Mouse (Mus musculus) heart, postnatal 25 days (tissue): ENCODE results near the gene Prpsap2. TPM values are rescaled to one million over a fixed set of nuclear protein-coding genes. Genes with fewer than 3 reads are reported as not detected.

Source experiments
- DNase-seq: peaks from one replicate; pipeline ENCODE4 v3.0.0; 2022; ENCODE audit warnings: low spot score
- intact Hi-C: fragments of 180-260 bp; cut with DNase I; formaldehyde crosslinking; loops from one replicate; pipeline ENCODE4 v1.15.1; 2025
- total RNA-seq, 2 experiments: library from RNA; stranded (reverse); gene quantifications; 2 replicates each; pipeline ENCODE4 v1.2.3; 2021

The Prpsap2 gene
- total RNA-seq, 2 experiments from 2014 or later: 6.8 TPM

GRCm38 (mm10) chr11:61719387-61719786, 42.5 kb downstream of the Prpsap2 start:
- intact Hi-C loops: loop anchor here (10.0 kb wide), 1 partner anchor 615 kb away; no protein-coding TSS in a partner anchor
- DNase-seq: no peak

DNA sequence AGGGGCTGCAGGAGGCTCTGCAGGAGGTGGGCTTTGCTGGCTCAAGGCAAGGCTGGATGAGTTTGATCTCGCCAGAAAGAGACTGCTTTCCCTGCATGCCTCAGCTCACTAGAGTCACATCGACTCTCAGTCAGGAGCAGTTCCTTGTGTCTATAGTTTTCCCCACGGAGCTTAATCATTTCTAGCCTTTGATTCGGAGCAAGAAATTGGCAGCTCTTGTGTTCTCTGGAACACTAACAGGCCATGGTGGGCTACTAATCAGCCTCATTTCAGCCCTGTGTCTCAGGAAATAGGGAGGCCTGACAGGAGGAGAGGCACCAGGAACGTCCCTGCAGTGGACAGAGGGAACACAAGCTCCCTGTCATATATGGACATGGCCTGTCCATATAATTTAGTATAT, 43.9 kb downstream of the Prpsap2 start:
- no peak for DNase-seq
- intact Hi-C loops: loop anchor here (10.0 kb wide), 1 partner anchor 613 kb away; no protein-coding TSS in a partner anchor

DNA sequence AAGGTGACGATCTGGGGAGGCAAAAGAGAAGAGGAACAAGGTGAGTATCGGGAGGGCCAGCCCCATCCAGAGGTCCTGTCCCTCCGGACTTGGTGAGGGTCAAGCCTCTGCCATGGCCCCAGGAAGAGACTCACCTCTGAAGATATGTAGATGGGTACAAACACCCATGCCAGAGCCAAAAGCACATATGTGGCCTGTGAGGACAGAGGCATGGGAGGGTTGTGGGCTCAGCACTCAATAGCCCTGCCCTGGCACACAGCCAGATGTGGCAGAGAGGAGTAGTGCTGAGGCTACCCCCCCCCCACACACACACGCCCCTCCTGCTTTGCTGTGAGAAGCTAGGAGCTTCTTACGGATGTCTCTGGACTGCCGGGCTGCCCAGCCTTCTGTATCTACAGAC, 46.8 kb downstream of the Prpsap2 start:
- intact Hi-C loops: loop anchor here (2.0 to 10.0 kb wide), 2 partner anchors 86 to 610 kb away; no protein-coding TSS in a partner anchor
- DNase-seq: no peak

- intact Hi-C loops: loop anchor here (1.0 to 10.0 kb wide), 5 partner anchors 48 to 610 kb away; no protein-coding TSS in a partner anchor
- DNase-seq: peak; percentile 38
Measured at GRCm38 (mm10) chr11:61714346-61715117, 47.4 kb downstream of the Prpsap2 start.

GRCm38 (mm10) chr11:61713157-61713855, 48.6 kb downstream of the Prpsap2 start:
- intact Hi-C loops: loop anchor here (5.0 to 10.0 kb wide), 3 partner anchors 201 to 609 kb away; no protein-coding TSS in a partner anchor
- no peak for DNase-seq

DNA sequence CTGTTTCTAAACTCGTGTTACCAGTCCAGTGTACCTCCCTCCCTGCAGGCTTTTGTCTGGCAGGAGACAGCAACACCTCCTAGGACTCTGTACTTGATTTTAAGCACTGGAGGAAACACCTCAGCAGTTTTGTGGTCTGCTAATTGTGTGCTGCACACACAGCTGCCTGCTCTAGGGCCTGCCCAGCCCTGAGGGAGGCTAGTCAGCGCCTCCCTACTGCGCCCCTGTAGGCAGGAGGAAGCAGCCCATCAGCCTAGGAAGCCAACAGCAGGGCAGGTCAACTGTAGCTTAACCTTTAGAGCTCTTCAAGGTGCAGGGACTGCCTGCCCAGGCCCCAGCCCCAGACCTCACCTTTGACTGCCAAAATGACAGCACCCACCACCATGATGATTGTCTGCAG, 53.0 kb downstream of the Prpsap2 start:
- intact Hi-C loops: no loop called here
- no peak for DNase-seq

DNA sequence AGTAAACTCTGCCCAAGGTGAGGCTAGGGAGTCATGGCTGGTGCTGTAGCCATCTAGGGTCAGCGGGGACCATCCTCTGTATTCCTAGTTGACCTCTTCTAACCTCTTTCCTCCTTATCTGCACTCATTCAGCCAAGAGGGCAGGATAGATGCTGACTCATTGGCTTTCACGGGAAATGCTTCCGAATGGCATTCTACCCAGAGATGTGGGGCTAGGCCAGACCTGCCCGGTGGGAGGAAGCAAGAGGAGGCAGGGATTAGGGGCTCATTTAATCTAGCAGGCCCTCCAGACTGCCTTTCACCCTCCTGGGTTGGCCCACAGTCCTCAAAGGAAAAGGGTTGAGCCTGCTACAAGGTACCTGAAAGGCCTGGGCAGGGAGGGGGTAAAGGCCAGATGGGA, 55.7 kb downstream of the Prpsap2 start:
- intact Hi-C loops: no loop called here
- DNase-seq: no peak

DNA sequence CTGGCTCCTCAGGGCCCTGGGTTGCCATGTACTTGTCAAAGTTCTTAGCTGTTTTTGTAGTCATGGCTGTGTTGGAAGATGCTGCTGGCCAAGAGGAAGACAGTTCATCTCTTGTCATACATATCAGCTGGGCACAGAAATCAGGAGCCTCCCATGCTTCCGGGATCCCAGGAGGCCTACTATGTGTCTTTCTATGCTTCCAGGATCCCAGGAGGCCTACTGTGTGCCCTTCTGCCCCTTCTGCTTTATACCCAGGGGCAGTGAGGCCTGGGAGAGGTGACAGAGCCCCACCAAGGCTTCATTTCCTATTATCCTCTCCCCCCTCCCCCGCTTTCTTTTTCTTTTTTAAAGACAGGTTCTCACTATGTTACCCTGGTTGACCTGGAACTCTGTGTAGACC, 56.3 kb downstream of the Prpsap2 start:
- intact Hi-C loops: no loop called here
- no peak for DNase-seq

DNA sequence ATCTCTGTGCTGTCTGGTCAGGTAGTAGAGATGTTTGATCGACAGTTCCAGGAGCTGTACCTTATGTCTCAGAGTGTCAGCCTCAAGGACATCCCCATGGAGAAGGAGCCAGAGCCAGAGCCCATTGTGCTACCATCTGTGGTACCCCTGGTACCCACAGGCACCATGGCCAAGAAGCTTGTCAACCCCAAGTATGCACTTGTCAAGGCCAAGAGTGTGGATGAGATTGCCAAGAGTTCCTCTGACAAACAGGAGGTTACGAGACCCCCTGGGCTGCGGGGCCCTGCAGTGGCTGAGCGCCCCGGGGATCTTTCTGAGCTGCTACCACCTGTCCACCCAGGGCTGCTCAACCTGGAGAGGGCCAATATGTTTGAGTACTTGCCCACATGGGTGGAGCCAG, 59.4 kb downstream of the Prpsap2 start:
- intact Hi-C loops: no loop called here
- DNase-seq: no peak

DNA sequence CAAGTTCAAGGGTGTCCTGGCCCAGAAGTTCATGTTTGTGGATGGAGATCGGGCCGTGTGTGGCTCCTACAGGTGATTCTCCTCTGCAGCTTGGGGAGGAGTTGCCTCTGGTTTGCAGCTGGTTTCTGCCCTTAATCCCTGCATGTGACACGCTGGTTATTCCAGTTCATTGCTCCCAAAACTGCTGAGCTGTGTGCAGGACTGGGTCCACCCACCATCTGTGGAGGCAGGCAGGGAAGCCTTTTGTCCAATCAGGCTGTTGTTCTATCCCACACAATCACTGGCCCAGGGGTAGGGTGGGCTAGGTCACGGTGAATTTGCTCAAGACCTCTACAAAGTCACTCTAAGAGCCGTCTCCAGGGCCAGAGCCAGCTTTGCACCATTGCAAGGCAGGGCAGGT, 60.2 kb downstream of the Prpsap2 start:
- intact Hi-C loops: no loop called here
- no peak for DNase-seq

DNA sequence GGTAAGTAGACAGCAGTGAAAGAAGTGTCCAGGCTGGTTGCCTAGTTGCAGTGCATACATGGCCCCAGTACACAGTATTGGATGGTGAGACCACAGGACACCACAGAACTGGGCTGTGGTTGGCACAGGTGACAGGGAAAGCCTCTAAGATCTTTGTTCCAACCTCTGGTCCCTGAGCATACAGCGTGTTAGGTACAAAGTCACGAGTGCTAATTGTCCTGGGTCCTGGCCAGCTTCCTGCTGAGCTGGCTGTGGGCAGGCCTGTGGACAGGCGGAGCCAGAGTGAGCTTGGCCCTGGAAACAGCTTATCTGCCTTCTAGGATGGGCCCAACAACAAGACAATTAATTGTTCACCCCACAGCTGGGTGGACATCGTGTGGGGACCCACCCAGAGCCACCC, 62.0 kb downstream of the Prpsap2 start:
- intact Hi-C loops: no loop called here
- no peak for DNase-seq

DNA sequence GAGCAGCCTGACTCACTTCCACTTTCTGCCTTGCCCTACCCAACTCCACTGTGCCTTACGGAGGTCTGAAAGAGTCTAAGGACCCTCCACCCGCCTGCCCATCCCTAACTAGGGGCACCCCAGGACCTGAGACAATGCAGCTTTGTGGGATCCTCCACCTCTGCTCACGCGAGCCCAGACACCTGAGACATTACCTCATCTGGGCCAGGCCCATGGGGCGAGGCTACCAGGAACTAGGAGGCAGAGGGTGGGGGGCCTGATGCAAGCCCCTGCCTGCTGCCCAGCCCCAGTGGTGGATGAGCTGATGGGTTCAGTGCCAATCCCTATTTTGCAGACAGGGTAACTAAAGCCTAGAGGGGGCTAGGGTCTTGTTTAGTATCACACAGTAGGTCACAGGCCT, 62.4 kb downstream of the Prpsap2 start:
- intact Hi-C loops: no loop called here
- no peak for DNase-seq

DNA sequence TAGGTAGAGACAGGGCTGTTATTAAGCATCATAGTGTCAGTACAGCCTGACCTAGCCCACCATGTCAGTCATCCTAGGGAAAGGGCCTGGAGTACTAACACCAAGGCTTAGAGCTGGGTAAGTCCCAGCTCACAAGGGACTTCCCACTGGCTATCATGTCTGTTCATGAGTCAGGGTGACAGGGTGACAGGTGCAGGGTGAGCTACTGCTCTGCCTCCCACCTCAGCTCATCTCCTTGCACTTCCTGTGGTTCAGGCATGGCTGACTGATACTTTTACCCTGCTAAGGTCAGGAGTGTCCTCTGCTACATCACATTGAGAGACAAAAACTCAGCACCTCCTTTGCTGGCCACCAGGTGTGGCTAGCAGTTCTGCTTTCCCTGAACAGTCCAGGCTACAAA, 63.0 kb downstream of the Prpsap2 start:
- intact Hi-C loops: no loop called here

DNA sequence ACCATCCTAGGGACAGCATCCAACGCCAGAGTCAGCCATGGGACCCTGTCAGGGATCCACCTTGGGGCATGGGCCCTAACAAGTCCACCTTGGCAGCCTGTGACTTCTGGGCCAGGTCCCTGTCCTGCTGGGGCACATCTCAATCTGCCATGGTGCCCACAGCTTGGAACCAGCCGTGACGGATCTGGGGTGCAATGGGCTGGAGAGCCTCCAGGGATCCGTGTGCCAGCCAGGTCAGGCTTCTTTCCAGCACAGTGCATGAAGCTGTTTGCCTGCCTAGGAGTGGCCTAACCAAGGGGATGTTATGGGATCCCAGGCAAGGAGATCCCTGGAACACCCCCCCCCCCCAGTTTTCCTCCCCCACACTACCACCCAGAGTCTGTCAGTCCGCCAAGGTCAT, 68.9 kb downstream of the Prpsap2 start:
- intact Hi-C loops: no loop called here
- DNase-seq: no peak

More for the DNA sequence above, 63.0 kb downstream of the Prpsap2 start:
- DNase-seq: no peak

GRCm38 (mm10) chr11:61687595-61687994, 74.3 kb downstream of the Prpsap2 start:
- no peak for DNase-seq
- intact Hi-C loops: no loop called here

GRCm38 (mm10) chr11:61686906-61687453, 74.9 kb downstream of the Prpsap2 start:
- DNase-seq: no peak
- intact Hi-C loops: no loop called here

DNA sequence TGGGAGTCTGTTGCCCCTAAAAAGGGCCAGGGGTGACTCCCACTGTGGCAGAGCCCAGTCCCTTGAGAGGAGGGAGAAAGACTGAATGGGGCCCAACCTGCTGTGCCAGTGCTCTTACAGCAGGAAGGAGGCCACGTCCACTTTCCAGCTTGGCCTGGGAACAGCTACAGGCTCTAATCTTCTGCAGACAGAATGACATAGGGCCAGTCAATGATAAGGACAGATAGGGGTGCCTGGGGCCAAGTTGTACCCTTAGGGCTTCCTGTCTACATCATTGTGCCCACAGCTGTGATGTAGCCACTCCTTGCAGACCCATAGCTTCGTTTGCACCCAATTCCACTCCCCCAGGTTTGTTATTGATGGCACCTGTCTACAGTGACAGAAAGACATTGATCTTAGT, 75.7 kb downstream of the Prpsap2 start:
- no peak for DNase-seq
- intact Hi-C loops: no loop called here

DNA sequence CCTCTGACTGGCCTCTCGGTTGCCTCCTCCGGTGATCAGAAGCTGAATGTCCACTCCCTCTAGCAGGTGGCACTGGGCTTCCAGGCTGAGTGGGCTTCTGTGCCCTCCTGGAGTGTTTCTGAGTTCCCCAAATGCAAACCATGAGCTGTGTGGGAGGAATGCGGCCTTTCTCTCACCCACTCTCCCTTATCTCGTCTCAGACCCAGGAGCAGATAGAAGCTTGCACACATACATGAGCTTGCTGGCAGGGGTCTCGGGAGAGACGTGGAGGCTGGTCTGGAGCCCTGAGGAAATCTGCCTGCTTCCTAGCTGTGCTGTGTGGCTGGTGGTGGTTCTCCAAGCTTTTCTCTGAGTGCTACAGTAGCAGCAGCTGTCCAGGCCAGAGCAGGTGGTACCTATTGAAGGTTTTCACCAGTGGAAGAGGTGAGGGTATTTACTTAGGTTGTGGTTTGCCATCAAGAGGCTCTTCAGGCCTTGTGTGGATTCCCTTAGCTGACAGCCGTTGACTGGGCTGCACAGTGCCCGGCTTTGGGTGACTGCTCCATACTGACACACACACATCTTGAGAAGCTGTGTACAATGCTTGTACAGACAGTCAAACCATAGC, 76.7 kb downstream of the Prpsap2 start:
- intact Hi-C loops: no loop called here
- no peak for DNase-seq

GRCm38 (mm10) chr11:61683907-61684731, 77.8 kb downstream of the Prpsap2 start, which contains the start of gene Fam83g:
TSS of gene Fam83g (plus strand) at chr11:61684091.
- DNase-seq: peak; percentile 20
- intact Hi-C loops: no loop called here
